Mouse (Mus musculus): Measurements from ENCODE around the gene Sae1. TPM values are rescaled to one million over a fixed set of nuclear protein-coding genes. Genes with fewer than 3 reads are reported as not detected.

Gene Sae1
- 61.0 and 66.8 TPM in 2 replicates for polyA plus RNA-seq (2012; rRNA removed)

- H3K27ac ChIP-seq (ENCODE audit: control insufficient read depth, insufficient read depth, low read length), result peak within 1 kb of the TSS; percentile 5; the same call in 1 of the 2 replicates
- TF ChIP-seq POLR2A (IDR thresholded peaks at IDR 0.05; ENCODE audit: control insufficient read depth, extremely low read depth, insufficient read depth, low read length, poor library complexity), result peak; percentile 60; the same call in 1 of the 2 replicates
- TF ChIP-seq CTCF (IDR thresholded peaks at IDR 0.05; ENCODE audit: borderline replicate concordance, control insufficient read depth, extremely low read depth, insufficient read depth, low read length, poor library complexity), result no peak
- peak within 1 kb of the TSS; percentile 64 for H3K4me3 ChIP-seq (ENCODE audit: control insufficient read depth, insufficient read depth, low read length)
- H3K36me3 ChIP-seq (ENCODE audit: control insufficient read depth, insufficient read depth, low read length), result no peaks in the 10 kb centered on the region
- H3K27me3 ChIP-seq (ENCODE audit: control insufficient read depth, insufficient read depth, low read length), result no peaks in the 10 kb centered on the region
- peak; percentile 94 for DNase-seq
- peaks cover 8% of the 10 kb centered on the region for H3K4me1 ChIP-seq (replicated peaks; ENCODE audit: control insufficient read depth, insufficient read depth, low read length)
- WGBS, result under 1% methylated on average over 58 of the region's 58 CpGs
These were observed at the start of gene Sae1 for GRCm38 (mm10) chr7:16387160-16388041. TSS of gene Sae1 (minus strand) at chr7:16387806.

DNA sequence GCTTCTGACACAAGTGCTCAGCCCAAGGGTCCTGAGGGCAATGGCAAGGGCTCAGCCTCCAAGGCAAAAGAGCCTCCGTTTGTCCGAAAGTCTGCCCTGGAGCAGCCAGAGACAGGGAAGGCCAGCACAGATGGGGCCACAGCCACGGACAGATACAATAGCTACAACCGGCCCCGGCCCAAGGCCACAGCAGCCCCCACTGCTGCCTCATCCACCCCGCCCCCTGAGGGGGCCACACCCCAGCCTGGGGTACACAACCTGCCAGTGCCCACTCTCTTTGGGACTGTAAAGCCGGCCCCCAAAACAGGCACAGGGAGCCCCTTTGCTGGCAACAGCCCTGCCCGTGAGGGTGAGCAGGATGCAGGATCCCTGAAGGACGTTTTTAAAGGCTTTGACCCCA lies 47.5 kb upstream of the Sae1 start:
- peaks cover 58% of the 10 kb centered on the region for H3K36me3 ChIP-seq (ENCODE audit: control insufficient read depth, insufficient read depth, low read length)
- H3K4me1 ChIP-seq (replicated peaks; ENCODE audit: control insufficient read depth, insufficient read depth, low read length), result no peaks in the 10 kb centered on the region
- no peak for DNase-seq
- no peak overlapping the region for H3K27ac ChIP-seq (ENCODE audit: control insufficient read depth, insufficient read depth, low read length)
- TF ChIP-seq CTCF (IDR thresholded peaks at IDR 0.05; ENCODE audit: borderline replicate concordance, control insufficient read depth, extremely low read depth, insufficient read depth, low read length, poor library complexity), result no peak
- TF ChIP-seq POLR2A (IDR thresholded peaks at IDR 0.05; ENCODE audit: control insufficient read depth, extremely low read depth, insufficient read depth, low read length, poor library complexity), result no peak
- no peaks in the 10 kb centered on the region for H3K27me3 ChIP-seq (ENCODE audit: control insufficient read depth, insufficient read depth, low read length)
- no peak overlapping the region for H3K4me3 ChIP-seq (ENCODE audit: control insufficient read depth, insufficient read depth, low read length)
- WGBS, result 92% methylated on average over 9 of the region's 9 CpGs

DNA sequence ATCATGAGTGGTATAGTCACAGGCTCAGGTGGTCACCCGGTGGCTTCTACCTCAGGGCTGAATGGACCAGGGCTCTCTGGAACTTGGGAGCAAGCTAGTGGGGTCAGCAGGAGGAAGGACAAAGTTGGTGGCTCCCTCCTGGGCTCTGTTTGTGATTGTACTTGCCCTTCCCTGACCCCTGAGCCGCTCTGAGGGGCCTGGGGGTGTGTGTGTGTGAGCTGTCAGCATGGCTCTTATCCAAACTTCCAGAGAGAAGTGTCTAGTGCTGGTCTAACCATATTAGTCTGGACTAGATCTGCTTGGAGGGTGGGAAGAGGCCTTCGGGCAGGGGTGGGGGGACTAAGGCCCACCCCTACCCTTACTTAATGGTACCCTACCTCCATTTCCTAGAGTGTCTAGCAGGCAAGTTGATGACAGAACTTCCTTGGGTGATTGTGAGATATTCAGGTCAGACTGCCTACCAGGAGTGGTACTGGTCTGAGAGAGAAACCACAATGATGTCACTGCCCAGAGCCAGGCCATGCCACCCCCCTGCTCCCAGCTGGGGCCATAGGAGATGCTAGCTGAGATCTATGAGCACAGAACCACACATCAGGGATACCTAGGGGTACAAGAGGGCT lies 45.9 kb upstream of the Sae1 start:
- Histone ChIP-seq H3K4me3 (ENCODE audit: control insufficient read depth, insufficient read depth, low read length) (no peak overlapping the region), H3K27ac (ENCODE audit: control insufficient read depth, insufficient read depth, low read length) (no peak overlapping the region), H3K27me3 (ENCODE audit: control insufficient read depth, insufficient read depth, low read length) (no peaks in the 10 kb centered on the region), H3K36me3 (ENCODE audit: control insufficient read depth, insufficient read depth, low read length) (peaks cover 75% of the 10 kb centered on the region), H3K4me1 (replicated peaks; ENCODE audit: control insufficient read depth, insufficient read depth, low read length) (no peaks in the 10 kb centered on the region)
- WGBS, result 94% methylated on average over 3 of the region's 3 CpGs
- no peak for TF ChIP-seq CTCF (IDR thresholded peaks at IDR 0.05; ENCODE audit: borderline replicate concordance, control insufficient read depth, extremely low read depth, insufficient read depth, low read length, poor library complexity)
- no peak for DNase-seq

DNA sequence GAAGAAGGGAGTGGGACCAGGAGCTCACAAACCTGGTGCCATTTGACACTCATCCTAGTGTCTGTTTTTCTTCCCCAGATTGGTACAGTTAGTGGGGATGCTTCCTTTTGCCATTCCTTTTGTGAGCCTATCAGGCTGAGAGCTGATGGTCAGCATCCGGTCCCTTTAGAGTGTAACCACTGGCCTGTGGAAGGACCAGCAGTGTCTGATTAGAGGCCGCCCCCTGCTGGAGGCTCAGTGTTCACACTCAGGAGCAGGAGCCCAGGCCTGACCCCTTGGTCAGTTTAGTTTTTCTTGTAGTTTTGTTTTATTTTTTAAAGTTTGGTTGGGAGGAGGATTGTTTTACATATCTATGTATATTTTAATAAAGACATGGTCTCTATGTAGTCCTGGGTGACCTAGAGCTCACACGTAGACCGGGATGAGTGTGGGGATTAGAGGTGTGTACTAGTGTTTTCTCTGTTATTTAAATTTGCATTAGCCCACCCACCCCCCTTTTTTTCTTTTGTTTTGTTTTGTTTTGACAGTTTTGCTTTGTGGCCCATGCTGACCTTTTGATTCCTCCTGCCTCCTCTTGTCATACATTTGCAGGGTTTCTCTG lies 38.6 kb upstream of the Sae1 start:
- Histone ChIP-seq H3K27ac (ENCODE audit: control insufficient read depth, insufficient read depth, low read length) (no peak overlapping the region), H3K27me3 (ENCODE audit: control insufficient read depth, insufficient read depth, low read length) (no peaks in the 10 kb centered on the region), H3K36me3 (ENCODE audit: control insufficient read depth, insufficient read depth, low read length) (peaks cover 90% of the 10 kb centered on the region), H3K4me1 (replicated peaks; ENCODE audit: control insufficient read depth, insufficient read depth, low read length) (no peaks in the 10 kb centered on the region), H3K4me3 (ENCODE audit: control insufficient read depth, insufficient read depth, low read length) (no peak overlapping the region)
- 81% methylated on average over 4 of the region's 4 CpGs for WGBS
- peak; percentile 72 for DNase-seq
- TF ChIP-seq CTCF (IDR thresholded peaks at IDR 0.05; ENCODE audit: borderline replicate concordance, control insufficient read depth, extremely low read depth, insufficient read depth, low read length, poor library complexity) (peak; percentile 90), POLR2A (IDR thresholded peaks at IDR 0.05; ENCODE audit: control insufficient read depth, extremely low read depth, insufficient read depth, low read length, poor library complexity) (no peak)

DNA sequence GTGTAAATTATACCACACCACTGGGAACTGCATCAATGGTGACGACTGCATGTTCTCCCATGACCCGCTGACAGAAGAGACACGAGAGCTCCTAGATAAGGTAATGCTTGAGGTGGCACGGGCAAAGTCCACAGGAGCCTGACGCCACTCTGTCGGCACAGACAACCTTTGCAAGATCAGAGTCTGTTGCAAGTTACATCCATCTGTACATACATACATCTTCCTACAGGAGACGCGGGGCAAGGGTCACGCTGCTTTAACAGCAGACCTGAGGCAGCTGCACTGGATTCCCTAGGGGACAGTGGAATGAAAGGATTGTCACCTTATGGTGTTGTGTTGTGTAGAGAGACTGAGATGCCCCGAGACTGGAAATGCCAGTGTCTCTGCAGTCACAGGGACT lies 38.1 kb upstream of the Sae1 start:
- no peak for DNase-seq
- Histone ChIP-seq H3K4me1 (replicated peaks; ENCODE audit: control insufficient read depth, insufficient read depth, low read length) (no peaks in the 10 kb centered on the region), H3K27ac (ENCODE audit: control insufficient read depth, insufficient read depth, low read length) (no peak overlapping the region), H3K4me3 (ENCODE audit: control insufficient read depth, insufficient read depth, low read length) (no peak overlapping the region), H3K27me3 (ENCODE audit: control insufficient read depth, insufficient read depth, low read length) (no peaks in the 10 kb centered on the region), H3K36me3 (ENCODE audit: control insufficient read depth, insufficient read depth, low read length) (peaks cover 90% of the 10 kb centered on the region)
- WGBS, result 96% methylated on average over 10 of the region's 10 CpGs
- TF ChIP-seq CTCF (IDR thresholded peaks at IDR 0.05; ENCODE audit: borderline replicate concordance, control insufficient read depth, extremely low read depth, insufficient read depth, low read length, poor library complexity), result no peak
- no peak for TF ChIP-seq POLR2A (IDR thresholded peaks at IDR 0.05; ENCODE audit: control insufficient read depth, extremely low read depth, insufficient read depth, low read length, poor library complexity)

- Histone ChIP-seq H3K4me1 (replicated peaks; ENCODE audit: control insufficient read depth, insufficient read depth, low read length) (no peaks in the 10 kb centered on the region), H3K27ac (ENCODE audit: control insufficient read depth, insufficient read depth, low read length) (no peak overlapping the region), H3K36me3 (ENCODE audit: control insufficient read depth, insufficient read depth, low read length) (peaks cover 90% of the 10 kb centered on the region), H3K4me3 (ENCODE audit: control insufficient read depth, insufficient read depth, low read length) (no peak overlapping the region), H3K27me3 (ENCODE audit: control insufficient read depth, insufficient read depth, low read length) (no peaks in the 10 kb centered on the region)
- no peak for TF ChIP-seq CTCF (IDR thresholded peaks at IDR 0.05; ENCODE audit: borderline replicate concordance, control insufficient read depth, extremely low read depth, insufficient read depth, low read length, poor library complexity)
- TF ChIP-seq POLR2A (IDR thresholded peaks at IDR 0.05; ENCODE audit: control insufficient read depth, extremely low read depth, insufficient read depth, low read length, poor library complexity), result no peak
- no peak for DNase-seq
- 94% methylated on average over 9 of the region's 9 CpGs for WGBS
These were observed 36.1 kb upstream of the Sae1 start for GRCm38 (mm10) chr7:16423731-16424130.

All from thymus, adult 2 months (tissue).